Mouse (Mus musculus) layer of hippocampus, postnatal 25 days (tissue): ENCODE results near the gene Mip. TPM values are rescaled to one million over a fixed set of nuclear protein-coding genes. Genes with fewer than 3 reads are reported as not detected.
"Not testable (repeated sequence)": the region's sequence is repeated elsewhere in the genome, so short reads cannot be mapped to it uniquely, and the experiment has no call there.

Experiments
- DNase-seq, 2 experiments: peaks; one replicate each; pipeline ENCODE4 v3.0.0; 2022; ENCODE audit warnings: mixed read lengths in 2 of 2, low spot score in 1 of 2; ENCODE audit errors: extremely low spot score in 1 of 2
- total RNA-seq, 2 experiments: library from RNA; stranded (reverse); gene quantifications; 2 replicates each; pipeline ENCODE4 v1.2.3; 2021

Gene Mip
- total RNA-seq, 2 experiments from 2014 or later: not detected

- no peak for DNase-seq
These were observed 14.7 kb upstream of the Mip start for GRCm38 (mm10) chr10:128210954-128211353.

DNA sequence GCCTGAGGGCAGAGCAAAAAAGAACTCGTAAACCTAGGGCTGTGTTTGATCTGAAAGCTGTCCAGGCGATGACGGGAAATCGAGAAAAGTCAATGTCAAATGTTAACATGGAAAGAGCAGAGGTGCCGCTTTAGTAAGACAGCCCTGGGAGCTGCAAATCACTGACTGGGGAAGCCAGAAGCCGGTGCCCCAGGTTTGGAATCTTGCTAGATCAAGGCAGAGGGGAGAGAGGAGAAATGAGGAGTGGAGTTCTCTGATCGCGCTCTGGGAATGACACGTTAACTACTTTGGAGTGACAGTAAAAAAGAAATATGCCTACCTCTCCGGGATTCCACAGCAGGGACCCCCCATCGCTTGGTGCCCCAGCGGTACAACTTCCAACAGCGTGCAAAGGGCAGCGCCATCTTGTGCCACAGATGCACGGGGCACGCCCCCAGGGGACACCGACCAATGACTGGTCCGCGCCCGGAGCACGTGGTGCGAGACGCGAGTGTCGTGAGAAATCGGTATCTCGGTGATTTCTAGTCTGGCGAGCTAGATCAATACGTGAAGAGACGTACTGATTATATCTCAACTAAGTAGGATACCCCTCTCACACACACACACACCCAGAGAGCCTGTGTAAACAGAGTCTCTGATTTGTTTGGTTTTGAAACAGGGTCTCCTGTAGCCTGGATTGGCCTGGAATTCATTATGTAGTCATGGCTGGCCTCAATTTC is 14.1 kb upstream of the Mip start, which contains the start of gene Spryd4:
Gene Spryd4 (minus strand): TSS at position 418 of the 719 bp plus-strand sequence.
- DNase-seq: peak; percentile 73 to 80

GRCm38 (mm10) chr10:128212148-128212547 is 13.5 kb upstream of the Mip start:
- no peak for DNase-seq

- peak; percentile 28 to 52 for DNase-seq
These were observed 12.7 kb upstream of the Mip start for GRCm38 (mm10) chr10:128212871-128213323.

GRCm38 (mm10) chr10:128214112-128214511 is 11.5 kb upstream of the Mip start:
- DNase-seq: not testable (repeated sequence)

DNA sequence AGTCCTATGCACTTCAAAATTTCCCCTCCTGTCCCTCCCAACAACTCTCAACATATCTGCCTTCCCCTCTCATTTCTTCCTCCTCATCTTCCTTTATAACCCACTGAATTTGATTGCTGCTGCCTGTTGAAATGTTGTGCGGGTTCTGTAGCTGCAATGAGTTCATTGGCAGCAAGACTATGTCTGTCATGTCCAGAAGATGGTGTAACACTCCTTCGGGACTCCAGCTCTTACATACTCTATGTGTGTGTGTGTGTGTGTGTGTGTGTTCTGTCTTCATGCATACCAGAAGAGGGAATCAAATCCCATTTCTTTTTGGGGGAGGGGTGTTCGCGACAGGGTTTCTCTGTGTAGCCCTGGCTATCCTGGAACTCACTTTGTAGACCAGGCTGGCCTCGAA is 10.7 kb upstream of the Mip start:
- DNase-seq: no peak

DNA sequence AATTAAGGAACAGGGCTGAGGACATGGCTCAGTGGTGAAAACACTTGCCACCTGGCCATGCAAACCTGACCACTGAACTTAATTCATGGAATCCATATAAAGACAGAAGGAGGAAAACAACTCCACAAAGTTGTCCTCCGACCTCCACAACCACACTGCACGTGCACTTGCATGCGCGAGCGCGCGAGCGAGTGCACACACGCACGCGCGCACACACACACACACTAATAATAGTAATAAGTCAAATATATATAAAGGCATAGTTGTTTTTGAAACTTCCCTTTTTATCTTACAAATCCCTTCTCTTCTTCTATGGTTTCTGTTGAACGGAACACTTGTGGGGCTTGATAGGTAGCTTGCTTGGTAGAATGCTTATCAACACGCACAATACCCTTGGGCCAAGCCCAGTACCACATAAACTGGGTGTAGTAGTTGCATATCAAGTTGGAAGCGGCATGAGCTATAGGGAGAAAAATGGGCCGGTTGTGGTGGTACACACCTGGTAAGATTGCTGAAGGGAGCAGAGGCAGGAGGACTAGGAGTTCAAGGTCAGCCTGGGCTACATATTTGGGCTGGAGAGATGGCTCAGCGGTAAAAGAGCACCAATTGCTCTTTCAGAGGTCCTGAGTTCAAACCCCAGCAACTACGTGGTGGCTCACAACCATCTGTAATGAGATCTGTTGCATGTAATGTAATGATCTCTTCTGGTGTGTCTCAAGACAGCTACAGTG is 7.1 kb upstream of the Mip start:
- no peak for DNase-seq

GRCm38 (mm10) chr10:128221533-128222286 is 3.9 kb upstream of the Mip start:
- DNase-seq: no peak

DNA sequence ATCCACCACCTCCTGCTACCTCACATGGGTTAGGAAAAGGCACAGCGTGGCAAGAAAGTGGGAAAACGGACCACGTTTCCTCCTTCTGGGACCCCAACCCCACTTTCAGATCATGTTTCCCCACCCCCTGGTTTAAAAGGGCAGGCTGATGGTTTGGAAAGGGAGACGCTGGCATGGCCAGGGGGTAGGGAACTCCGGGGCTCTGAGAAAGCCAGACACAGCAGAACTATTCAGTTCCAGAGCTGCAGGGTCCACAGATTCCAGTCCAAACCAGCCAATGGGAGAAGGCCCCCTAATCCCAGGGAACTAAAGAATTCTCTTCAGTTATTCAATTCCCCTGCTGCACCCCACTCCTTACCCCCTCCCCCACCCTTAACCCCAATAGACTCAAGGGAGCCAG is 574 bp upstream of the Mip start:
- DNase-seq: no peak

DNA sequence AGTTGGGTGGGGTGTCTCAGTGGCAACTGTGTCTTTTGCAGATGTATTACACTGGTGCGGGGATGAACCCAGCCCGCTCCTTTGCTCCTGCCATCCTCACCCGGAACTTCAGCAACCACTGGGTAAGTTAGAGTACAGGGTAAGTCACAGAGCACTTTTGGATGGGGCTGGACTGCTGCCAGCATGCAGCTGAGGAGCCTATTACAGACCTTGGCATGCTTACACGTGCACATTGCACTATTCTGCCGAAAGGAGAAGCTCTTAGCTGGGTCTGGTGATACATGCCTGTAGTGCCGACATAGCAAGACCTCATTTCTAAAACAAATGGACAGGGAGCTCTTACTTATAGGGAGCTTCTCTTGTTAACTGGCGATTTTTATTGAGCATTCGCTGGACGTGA is 2.0 kb downstream of the Mip start:
- no peak for DNase-seq

DNA sequence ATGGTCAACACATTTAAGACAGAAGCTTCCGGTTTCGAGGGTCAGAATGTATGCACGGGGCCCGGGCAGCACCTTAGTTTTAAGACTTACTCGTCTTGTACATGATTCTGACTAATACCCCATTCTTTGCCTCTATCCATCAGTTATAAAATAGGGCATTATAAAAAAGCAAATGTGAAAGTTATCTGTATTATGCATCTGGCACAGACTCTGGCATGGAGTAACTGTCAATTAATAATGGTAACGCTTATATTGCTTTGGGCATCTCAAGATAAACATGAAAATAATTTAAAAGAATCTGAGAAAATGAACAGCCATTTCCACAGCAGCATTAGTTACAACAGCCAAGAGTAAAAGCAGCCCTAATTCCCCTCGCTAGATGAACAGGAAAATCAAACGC is 2.4 kb downstream of the Mip start:
- no peak for DNase-seq

- no peak for DNase-seq
These were observed 4.9 kb downstream of the Mip start for GRCm38 (mm10) chr10:128230582-128230981.

GRCm38 (mm10) chr10:128231146-128231545 is 5.5 kb downstream of the Mip start:
- no peak for DNase-seq

GRCm38 (mm10) chr10:128231697-128232419 is 6.2 kb downstream of the Mip start, which contains the start of gene Timeless:
TSS of gene Timeless (plus strand) at chr10:128232065.
- peak; percentile 81 to 93 for DNase-seq

GRCm38 (mm10) chr10:128232420-128232985 is 6.9 kb downstream of the Mip start:
- DNase-seq: peak in 1 of 2 experiments; percentile 14

DNA sequence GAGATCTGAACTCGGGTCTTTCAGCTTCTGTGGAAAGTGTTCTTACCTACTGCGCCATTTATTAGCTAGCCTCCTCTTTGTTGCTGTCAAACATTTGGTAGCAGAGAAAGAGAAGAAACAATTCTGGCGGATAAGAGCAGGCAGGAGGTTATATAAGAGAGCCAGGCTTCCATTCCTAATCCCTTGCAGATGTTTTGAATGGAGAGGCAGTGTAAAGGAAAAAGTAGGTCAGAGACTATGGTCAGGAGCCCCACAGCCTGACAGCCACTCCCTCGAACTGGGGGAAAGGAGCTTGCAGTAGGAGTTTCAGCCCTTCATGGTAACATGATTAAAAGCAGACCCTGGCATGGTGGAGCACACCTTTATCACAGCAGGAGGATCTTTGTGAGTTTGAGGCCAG is 10.7 kb downstream of the Mip start:
- no peak for DNase-seq

DNA sequence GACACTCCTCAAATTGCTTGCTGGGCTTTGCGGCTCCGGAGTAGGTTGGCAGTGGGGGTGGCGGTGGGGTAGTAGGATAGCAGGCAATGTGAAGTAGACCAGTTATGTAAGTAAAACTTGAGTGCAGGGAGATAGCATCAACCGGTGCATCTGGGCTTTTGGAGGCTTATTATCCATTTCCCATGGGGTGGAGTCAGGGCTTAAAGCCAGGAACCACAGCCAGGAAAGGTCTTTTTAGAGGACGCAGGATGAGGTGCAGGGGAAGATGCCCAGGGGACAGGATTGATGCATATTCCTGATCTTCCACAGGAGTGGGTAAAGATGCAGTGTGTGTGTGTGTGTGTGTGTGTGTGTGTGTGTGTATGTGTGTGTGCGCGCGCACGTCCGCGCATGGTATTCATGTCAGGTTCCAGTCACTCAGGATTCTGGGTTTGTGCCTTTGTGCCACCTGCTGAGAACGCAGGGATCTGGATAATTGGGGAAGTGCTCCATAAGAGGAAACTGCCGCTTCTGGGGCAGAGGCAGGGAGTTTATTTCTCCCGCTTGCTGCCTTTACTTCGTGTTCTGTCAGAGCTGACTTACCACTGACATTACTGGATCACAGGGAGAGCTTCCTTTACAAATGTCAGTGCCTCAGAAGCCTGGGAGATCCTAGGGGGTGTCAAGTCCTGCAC is 12.3 kb downstream of the Mip start:
- DNase-seq: no peak

DNA sequence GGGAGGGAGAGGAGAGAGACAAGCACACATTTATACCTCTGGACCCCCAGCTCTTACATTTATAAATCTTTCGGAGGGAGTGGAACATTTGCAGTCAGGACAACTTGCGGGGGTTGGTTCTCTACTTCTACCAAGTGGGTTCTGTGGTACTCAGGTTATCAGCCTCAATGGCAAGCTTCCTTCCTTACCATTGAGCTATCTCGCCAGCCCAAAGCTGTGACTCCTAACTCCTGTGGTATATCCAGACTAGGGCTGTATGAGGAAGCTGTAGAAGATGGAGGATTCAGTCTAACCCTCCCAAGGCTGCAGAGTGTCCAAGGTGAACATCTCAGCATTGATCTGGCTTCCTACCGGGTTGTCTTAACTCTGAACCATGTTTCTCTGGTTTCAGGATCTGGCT is 13.5 kb downstream of the Mip start:
- no peak for DNase-seq

DNA sequence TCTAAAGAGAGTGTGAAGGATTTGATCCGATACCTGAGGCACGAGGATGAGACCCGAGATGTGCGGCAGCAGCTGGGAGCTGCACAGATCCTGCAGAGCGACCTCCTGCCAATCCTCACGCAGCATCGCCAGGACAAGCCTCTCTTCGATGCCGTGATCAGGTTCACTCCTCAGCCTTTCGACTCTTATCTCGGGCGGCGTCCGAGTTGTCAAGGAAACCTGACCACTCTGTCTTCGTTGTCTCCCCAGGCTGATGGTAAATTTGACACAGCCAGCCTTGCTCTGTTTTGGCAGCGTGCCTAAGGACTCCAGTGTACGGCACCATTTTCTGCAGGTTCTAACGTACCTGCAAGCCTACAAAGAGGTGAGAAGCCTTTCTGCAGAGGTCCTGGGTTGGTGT is 14.5 kb downstream of the Mip start:
- no peak for DNase-seq
